Mouse (Mus musculus) heart, postnatal 0 days (tissue): Measurements from ENCODE around the gene Tnrc18.

ENCODE experiments used
- CTCF ChIP-seq: IDR thresholded peaks from 2 replicates; pipeline ENCODE4 v1.5.1; 2016; ENCODE audit warnings: antibody characterized with exemption, control low read depth, low read depth
- EP300 ChIP-seq: IDR thresholded peaks from 2 replicates; pipeline ENCODE4 v1.6.1; 2016; ENCODE audit warnings: antibody characterized with exemption, low read depth

GRCm38 (mm10) chr5:142788279-142788678, 29.2 kb downstream of the Tnrc18 start:
- TF ChIP-seq CTCF (no peak), EP300 (no peak)
